ENCODE assay signal across 8 mouse cellular contexts in genomic region chr6:51472213-51472612, GRCm38 (mm10). TPM values are rescaled to one million over a fixed set of nuclear protein-coding genes. Genes with fewer than 3 reads are reported as not detected.
DNase-seq lines count a peak whose midpoint lies in the region; ATAC-seq lines count a peak whose summit lies in the region.

No protein-coding gene starts in this region.

- H3K4me1 ChIP-seq in erythroblast, embryonic 14.5 days (ENCODE audit: control insufficient read depth): peaks cover 38% of the 10 kb centered on the region
- H3K4me1 ChIP-seq in forebrain, embryonic 13.5 days: peaks cover 27% of the 10 kb centered on the region
- peaks cover 42% of the 10 kb centered on the region for H3K4me1 ChIP-seq in liver, embryonic 12.5 days

- H3K27ac ChIP-seq in forebrain, embryonic 13.5 days: peak overlapping the region; percentile 44; the same call in 1 of the 2 replicates
- peak overlapping the region; percentile 45; the same call in 1 of the 2 replicates for H3K27ac ChIP-seq in liver, embryonic 12.5 days

- H3K36me3 ChIP-seq in erythroblast, embryonic 14.5 days (ENCODE audit: control insufficient read depth): peaks cover 72% of the 10 kb centered on the region
- H3K36me3 ChIP-seq in forebrain, embryonic 13.5 days (ENCODE audit: poor library complexity, severe bottlenecking): peaks cover 48% of the 10 kb centered on the region
- peaks cover 60% of the 10 kb centered on the region for H3K36me3 ChIP-seq in liver, embryonic 12.5 days

- ATAC-seq in erythroblast, adult 5-6 weeks (replicated peaks; ENCODE audit: low FRiP score, poor library complexity, severe bottlenecking): no peak
- no peak for ATAC-seq in forebrain, embryonic 13.5 days
- ATAC-seq in liver, embryonic 12.5 days: no peak

- no peaks in the 10 kb centered on the region for H3K27me3 ChIP-seq in erythroblast, embryonic 14.5 days (ENCODE audit: control insufficient read depth)
- H3K27me3 ChIP-seq in forebrain, embryonic 13.5 days: no peaks in the 10 kb centered on the region
- H3K27me3 ChIP-seq in liver, embryonic 12.5 days (replicated peaks): no peaks in the 10 kb centered on the region

- peak overlapping the region; percentile 100 for H3K4me3 ChIP-seq in erythroblast, embryonic 14.5 days (replicated peaks)
- peak overlapping the region; percentile 97 for H3K4me3 ChIP-seq in forebrain, embryonic 13.5 days
- H3K4me3 ChIP-seq in liver, embryonic 12.5 days: peak overlapping the region; percentile 94

- WGBS in forebrain, embryonic 13.5 days: 38% methylated on average over 4 of the region's 4 CpGs
- 49% methylated on average over 4 of the region's 4 CpGs for WGBS in liver, embryonic 12.5 days (ENCODE audit: insufficient replicate concordance)

- peak overlapping the region; percentile 100 for H3K9ac ChIP-seq in forebrain, embryonic 13.5 days
- peak overlapping the region; percentile 93 for H3K9ac ChIP-seq in liver, embryonic 12.5 days

- DNase-seq in 3T3-L1 (ENCODE audit: low read depth, low spot score): peak; percentile 52
- no peak for DNase-seq in ovary, postnatal 36 days (ENCODE audit: low spot score)
- no peak for DNase-seq in cerebellum, adult 9-10 months
- no peak for DNase-seq in spleen, postnatal 4 days (ENCODE audit: low spot score in 2 of 2)

- H3K4me2 ChIP-seq in forebrain, embryonic 13.5 days: peak overlapping the region; percentile 87
- H3K4me2 ChIP-seq in liver, embryonic 12.5 days: peak overlapping the region; percentile 63

- no peaks in the 10 kb centered on the region for H3K9me3 ChIP-seq in erythroblast, embryonic 14.5 days (ENCODE audit: control insufficient read depth, low read length)
- no peaks in the 10 kb centered on the region for H3K9me3 ChIP-seq in forebrain, embryonic 13.5 days (replicated peaks)
- no peaks in the 10 kb centered on the region for H3K9me3 ChIP-seq in liver, embryonic 12.5 days (replicated peaks)

RNA-seq across cellular contexts. Expression of gene Cbx3, which starts 2.1 kb away (rescaled TPM):
- 5.9 and 6.6 TPM in 2 replicates for polyA plus RNA-seq in erythroblast, embryonic 14.5 days (2012)
- 84.6 and 122 TPM in 2 replicates for total RNA-seq in erythroblast, adult 5-6 weeks (2015; ENCODE audit: low replicate concordance)
- 119 and 148 TPM in 2 replicates for total RNA-seq in erythroblast, adult 5-6 weeks (2017; ENCODE audit: low replicate concordance)
- 732 and 791 TPM in 2 replicates for polyA plus RNA-seq in forebrain, embryonic 13.5 days (2015; fragmentation: Nextera tagmentation; extraction: Ambion mirVana)
- 307 and 311 TPM in 2 replicates for polyA plus RNA-seq in liver, embryonic 12.5 days (2016; fragmentation: Nextera tagmentation; extraction: Ambion mirVana)

RNA-seq across cellular contexts. Expression of gene Hnrnpa2b1, which starts 2.5 kb away (rescaled TPM):
- 37.4 and 41.9 TPM in 2 replicates for polyA plus RNA-seq in erythroblast, embryonic 14.5 days (2012)
- total RNA-seq in erythroblast, adult 5-6 weeks (2015; ENCODE audit: low replicate concordance): 435 and 484 TPM in 2 replicates
- total RNA-seq in erythroblast, adult 5-6 weeks (2017; ENCODE audit: low replicate concordance): 397 and 928 TPM in 2 replicates
- polyA plus RNA-seq in forebrain, embryonic 13.5 days (2015; fragmentation: Nextera tagmentation; extraction: Ambion mirVana): 2,330 and 2,378 TPM in 2 replicates
- polyA plus RNA-seq in liver, embryonic 12.5 days (2016; fragmentation: Nextera tagmentation; extraction: Ambion mirVana): 1,236 and 1,328 TPM in 2 replicates

RNA-seq across cellular contexts. Expression of gene Nfe2l3, which starts 39.7 kb away (rescaled TPM):
- polyA plus RNA-seq in erythroblast, embryonic 14.5 days (2012): not detected in 2 replicates
- total RNA-seq in erythroblast, adult 5-6 weeks (2015; ENCODE audit: low replicate concordance): 0.42 TPM in 1 of 2 replicates, not detected in the other
- total RNA-seq in erythroblast, adult 5-6 weeks (2017; ENCODE audit: low replicate concordance): not detected in 2 replicates
- 3.7 and 3.8 TPM in 2 replicates for polyA plus RNA-seq in forebrain, embryonic 13.5 days (2015; fragmentation: Nextera tagmentation; extraction: Ambion mirVana)
- 0.23 and 0.29 TPM in 2 replicates for polyA plus RNA-seq in liver, embryonic 12.5 days (2016; fragmentation: Nextera tagmentation; extraction: Ambion mirVana)

RNA-seq across cellular contexts. Expression of gene Snx10, which starts 51.5 kb away (rescaled TPM):
- polyA plus RNA-seq in erythroblast, embryonic 14.5 days (2012): 0.02 TPM in 1 of 2 replicates, not detected in the other
- total RNA-seq in erythroblast, adult 5-6 weeks (2015; ENCODE audit: low replicate concordance): 17.8 and 21.7 TPM in 2 replicates
- 14.5 and 15.3 TPM in 2 replicates for total RNA-seq in erythroblast, adult 5-6 weeks (2017; ENCODE audit: low replicate concordance)
- polyA plus RNA-seq in forebrain, embryonic 13.5 days (2015; fragmentation: Nextera tagmentation; extraction: Ambion mirVana): 41.2 and 43.8 TPM in 2 replicates
- polyA plus RNA-seq in liver, embryonic 12.5 days (2016; fragmentation: Nextera tagmentation; extraction: Ambion mirVana): 5.2 and 5.4 TPM in 2 replicates

Comparison
In these comparisons a context has a peak if more than half of its experiments do, and no peak if none do; other contexts are left out.
1. RNA of gene Cbx3, which starts 2.1 kb away (polyA plus RNA-seq): 732 to 791 TPM in forebrain, embryonic 13.5 days and 307 to 311 TPM in liver, embryonic 12.5 days; 5.9 to 6.6 TPM in erythroblast, embryonic 14.5 days; every median in the first group is over 10 times any median in the second.
2. RNA of gene Hnrnpa2b1, which starts 2.5 kb away (polyA plus RNA-seq): 2,330 to 2,378 TPM in forebrain, embryonic 13.5 days and 1,236 to 1,328 TPM in liver, embryonic 12.5 days; 37.4 to 41.9 TPM in erythroblast, embryonic 14.5 days; every median in the first group is over 10 times any median in the second.
3. Peak in every context shown above with its lines, with median percentiles within 50 percentile points of each other: H3K4me3 ChIP-seq.